Mouse (Mus musculus): ENCODE measurements around the gene Zfp287.
"Not testable (repeated sequence)": the region's sequence is repeated elsewhere in the genome, so short reads cannot be mapped to it uniquely, and the experiment has no call there.

The Zfp287 gene

GRCm38 (mm10) chr11:62731311-62732021 is at the start of gene Zfp287:
Gene Zfp287, minus strand, starts transcription at chr11:62731905.
- peak; percentile 92 for DNase-seq (ENCODE audit: low spot score)

DNA sequence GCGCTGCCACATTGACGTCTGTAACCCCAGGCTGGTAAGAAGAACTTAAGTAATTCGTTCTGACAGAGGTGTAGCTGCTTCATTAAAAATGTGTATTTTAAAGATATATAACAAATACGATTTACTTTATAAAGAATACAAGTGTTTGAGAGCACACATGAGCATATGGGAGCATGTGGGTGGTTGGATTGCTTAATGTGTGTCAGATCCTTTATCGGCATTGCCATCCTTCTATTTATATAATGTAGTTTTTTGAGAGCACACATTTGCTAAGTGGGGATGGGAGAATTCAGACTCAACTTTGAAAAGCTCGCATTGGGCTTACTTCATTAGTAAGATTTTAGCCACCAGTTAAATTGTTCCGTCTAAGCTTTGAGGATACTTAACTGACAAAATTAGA is 44.8 kb upstream of the Zfp287 start:
- DNase-seq (ENCODE audit: low spot score) = no peak

DNA sequence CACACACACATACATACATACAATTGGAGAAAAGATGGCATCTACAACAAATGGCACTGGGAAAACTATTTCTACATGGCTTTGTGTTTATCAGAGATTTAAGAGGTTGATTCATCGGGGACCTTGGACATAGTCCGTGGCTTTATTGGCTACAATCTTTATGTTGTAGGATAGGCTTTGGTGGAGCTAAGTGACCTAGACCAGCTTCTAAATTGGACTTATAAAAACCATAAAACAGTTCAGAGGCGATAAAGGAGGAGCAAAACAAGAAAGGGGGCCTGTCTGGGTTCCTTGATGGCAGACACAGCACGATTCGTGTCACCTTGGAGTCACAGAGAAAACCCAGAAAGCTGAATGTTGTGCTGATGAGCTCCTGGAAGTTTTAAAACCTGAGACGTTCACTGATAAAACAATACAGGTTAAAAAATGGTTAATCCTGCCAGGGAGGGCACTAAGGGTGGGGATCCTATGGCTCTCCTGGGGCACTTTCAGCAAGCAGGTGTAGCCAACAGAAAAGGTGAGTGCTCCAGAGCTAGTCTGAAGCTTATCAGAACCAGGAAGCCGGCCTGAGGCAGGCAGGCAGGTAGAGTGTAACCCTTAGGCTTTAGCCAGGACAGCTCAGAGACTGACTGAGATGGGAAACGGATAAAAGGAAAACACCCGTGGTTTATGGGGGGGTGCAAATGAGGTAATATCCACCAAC is 29.2 kb upstream of the Zfp287 start:
- DNase-seq (ENCODE audit: low spot score) = no peak

DNA sequence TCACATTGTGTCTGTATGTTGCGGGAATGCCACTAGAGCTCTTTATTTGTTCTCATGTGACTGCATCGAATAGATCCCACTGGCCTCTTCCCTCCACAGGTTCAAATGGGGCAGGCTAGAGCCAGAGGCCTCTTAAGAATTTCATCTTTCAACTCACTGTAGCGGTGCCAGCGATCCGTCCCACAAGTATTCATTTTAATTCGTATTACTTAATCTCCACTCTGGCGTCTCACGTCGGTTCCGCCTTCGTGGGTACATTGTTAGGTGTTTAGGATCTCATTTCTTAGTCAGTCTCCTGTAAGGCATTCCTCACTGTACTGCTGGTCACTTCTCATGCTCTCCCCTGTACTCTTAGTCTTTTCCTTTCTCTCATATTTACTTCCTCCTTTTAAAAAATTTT is 26.8 kb upstream of the Zfp287 start:
- DNase-seq (ENCODE audit: low spot score) = no peak

GRCm38 (mm10) chr11:62757906-62758305 is 26.2 kb upstream of the Zfp287 start:
- no peak for DNase-seq (ENCODE audit: low spot score)

DNA sequence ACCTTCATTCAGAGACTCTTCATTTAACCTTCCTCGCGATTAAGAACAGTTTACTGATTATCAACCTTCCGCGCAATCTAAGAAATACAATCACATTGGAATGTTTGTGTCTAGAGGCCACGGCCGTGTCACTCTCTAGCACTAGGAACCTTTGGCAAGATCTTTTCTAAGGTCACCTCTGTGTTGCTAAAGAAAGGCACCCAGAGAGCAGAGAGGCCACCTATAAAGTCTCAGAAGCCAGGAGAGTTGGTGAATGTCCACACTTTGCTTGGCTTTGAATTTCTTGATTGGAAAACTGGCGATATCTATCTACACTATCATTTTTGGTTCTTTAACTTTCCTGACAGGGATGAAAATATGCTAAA is 25.4 kb upstream of the Zfp287 start:
- DNase-seq (ENCODE audit: low spot score) = no peak

- peak; percentile 85 for DNase-seq (ENCODE audit: low spot score)
These were observed 24.9 kb upstream of the Zfp287 start for GRCm38 (mm10) chr11:62756456-62757142.

- DNase-seq (ENCODE audit: low spot score) = no peak
These were observed 21.1 kb upstream of the Zfp287 start, which contains the start of gene Gm10428 for GRCm38 (mm10) chr11:62752780-62753179. Gene Gm10428, plus strand, starts transcription at chr11:62753100.

GRCm38 (mm10) chr11:62752191-62752590 is 20.5 kb upstream of the Zfp287 start:
- DNase-seq (ENCODE audit: low spot score) = no peak

GRCm38 (mm10) chr11:62749445-62749844 is 17.7 kb upstream of the Zfp287 start:
- DNase-seq (ENCODE audit: low spot score) = not testable (repeated sequence)

- no peak for DNase-seq (ENCODE audit: low spot score)
These were observed 16.4 kb upstream of the Zfp287 start for GRCm38 (mm10) chr11:62748062-62748461.

- no peak for DNase-seq (ENCODE audit: low spot score)
These were observed 15.5 kb upstream of the Zfp287 start for GRCm38 (mm10) chr11:62747227-62747626.

DNA sequence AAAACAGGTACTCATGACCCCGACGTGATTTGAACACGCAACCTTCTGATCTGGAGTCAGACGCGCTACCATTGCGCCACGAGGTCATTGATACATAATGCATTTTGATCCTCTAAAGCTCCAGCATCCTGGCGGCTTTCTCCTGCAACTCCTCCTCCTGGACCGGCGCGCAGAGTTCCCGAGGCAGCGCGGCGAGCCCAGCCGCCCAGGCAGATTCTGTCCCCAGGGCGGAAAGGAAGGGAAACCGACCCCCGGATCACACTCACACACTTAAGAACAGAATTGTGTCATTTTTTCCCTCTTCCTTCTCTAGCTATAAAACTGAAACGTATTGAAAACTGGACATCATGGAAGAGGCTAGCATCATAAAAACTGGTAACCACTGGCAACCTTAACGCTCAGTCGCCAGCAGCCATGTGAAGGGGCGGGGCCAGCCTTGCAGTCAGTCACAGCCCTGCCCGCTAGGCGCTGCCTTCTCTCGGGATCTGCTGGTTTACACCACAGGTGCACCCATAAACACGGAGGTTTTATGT is 14.4 kb upstream of the Zfp287 start:
- peak; percentile 50 for DNase-seq (ENCODE audit: low spot score)

DNA sequence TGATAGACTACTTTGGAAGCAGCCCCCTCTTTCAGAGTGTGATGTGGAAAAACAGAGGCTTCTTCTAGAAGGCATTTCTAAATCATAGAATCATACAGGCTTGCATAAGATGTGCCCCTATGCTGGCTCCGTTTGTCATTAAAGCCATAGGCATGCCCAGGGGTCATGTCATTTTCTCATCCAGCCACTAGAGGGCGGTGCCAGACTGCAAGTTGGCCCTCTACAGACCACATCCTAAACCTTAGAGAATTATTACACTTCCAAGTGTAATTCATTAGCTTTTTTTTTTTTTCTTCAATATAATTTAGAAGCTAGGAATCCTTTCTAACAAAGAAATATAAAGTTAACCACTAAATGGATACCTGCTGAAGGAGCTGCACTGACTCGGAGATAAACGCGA is 12.4 kb upstream of the Zfp287 start:
- DNase-seq (ENCODE audit: low spot score) = peak; percentile 43

DNA sequence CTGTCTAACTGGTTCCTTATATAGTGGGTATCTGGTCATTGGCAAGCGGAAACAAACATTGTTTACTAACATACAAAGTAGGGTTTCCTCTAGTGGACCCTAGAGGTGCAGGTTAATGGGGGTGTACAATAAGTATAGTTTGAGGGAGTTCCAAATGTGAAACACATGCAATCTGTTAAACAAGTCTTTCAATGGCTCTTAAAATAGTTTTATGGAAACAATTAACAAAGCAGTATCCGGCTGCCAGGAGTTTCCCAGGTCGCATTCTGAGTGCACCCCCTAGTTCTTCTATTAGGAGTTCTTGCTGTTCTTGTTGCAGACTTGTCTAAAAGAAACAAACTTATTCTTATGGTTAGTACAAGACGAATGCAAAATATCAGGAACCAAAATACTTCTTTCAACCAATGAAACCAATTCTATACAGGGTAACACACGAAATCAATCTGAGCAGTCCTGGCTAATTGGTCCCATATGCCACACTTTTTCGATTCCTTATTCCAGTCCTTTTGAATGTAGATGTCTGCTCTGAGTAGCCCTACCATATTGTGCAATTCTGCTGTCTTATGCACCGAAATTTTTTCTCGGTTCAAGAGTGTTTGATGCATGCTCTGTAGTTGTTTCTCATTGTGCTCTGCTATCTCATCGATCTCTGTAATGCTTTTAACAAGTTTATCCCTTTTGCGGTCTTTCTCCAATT is 10.7 kb upstream of the Zfp287 start:
- DNase-seq (ENCODE audit: low spot score) = no peak

DNA sequence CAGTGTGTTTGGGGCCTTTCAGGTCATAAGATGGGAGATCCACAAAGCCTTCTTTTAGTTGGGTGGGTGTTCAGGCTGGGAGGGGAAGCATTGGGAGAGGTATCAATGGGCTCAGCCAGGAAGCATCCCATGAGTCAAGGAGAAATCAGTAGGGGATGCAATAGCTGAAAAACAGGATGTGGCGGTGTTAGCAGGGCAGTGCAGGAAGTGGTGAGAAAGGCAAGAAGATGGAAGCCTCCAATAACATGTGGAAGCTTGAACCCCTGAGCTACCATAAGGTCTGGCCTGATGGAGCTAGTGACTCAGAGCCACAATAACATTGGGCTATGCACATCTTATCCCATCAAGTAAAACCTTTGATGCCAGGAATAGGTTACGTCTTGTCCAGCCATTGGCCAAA is 9.5 kb upstream of the Zfp287 start:
- no peak for DNase-seq (ENCODE audit: low spot score)

GRCm38 (mm10) chr11:62732665-62733064 is 960 bp upstream of the Zfp287 start:
- no peak for DNase-seq (ENCODE audit: low spot score)

DNA sequence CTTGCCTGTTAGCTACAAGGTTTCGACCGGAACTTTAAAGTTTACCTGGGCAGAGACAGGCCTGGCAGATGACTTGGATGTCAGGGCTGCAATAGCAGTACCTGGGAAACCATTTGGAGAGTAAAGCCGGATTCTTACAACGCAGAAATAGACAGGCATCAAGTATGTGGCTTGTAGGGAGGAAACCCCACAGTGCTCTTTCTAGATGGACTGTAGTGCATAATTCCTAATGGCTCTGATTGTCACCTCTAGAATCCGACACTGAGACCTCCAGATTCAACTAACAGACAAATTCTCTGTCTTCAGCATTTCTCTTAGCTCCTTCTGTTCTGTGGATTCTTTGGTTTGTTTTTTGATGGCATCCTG is 300 bp upstream of the Zfp287 start:
- no peak for DNase-seq (ENCODE audit: low spot score)

DNA sequence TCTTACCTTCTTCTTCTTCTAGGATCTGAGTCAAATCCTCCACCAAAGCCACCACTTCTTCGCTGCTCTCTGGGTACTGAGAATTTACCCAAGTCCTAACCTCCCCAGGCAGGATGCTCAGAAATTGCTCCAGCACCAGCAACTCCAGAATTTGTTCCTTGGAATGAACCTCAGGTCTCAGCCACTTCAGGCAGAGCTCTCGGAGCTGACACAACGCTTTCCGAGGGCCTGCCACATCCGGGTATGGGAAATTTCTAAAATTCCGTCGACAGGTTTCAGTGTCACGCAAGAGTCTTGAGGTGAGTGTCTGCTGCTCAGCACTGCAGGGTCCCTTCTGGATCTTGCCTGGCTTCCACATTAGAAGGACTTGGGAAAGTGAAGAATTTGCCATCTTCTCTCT is 3.4 kb downstream of the Zfp287 start:
- no peak for DNase-seq (ENCODE audit: low spot score)

DNA sequence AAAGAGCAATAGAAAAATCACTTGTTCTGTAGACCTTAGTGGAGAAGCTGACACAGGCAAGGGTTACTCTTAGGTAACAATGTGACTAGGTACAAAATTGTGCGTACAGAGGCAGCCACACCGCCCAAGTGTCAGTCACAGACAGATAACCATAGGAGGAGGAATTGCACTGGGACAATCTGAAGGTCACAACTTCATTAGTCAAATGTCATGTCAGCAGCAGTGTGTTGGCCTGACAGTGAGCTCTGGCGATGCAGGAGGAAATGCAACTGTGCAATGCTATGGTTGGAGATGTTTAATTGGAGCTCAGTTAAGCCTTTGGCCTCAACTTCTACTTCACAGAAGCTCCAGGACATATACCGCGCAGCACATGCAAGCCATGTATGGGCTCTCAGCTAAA is 21.0 kb downstream of the Zfp287 start:
- no peak for DNase-seq (ENCODE audit: low spot score)

DNA sequence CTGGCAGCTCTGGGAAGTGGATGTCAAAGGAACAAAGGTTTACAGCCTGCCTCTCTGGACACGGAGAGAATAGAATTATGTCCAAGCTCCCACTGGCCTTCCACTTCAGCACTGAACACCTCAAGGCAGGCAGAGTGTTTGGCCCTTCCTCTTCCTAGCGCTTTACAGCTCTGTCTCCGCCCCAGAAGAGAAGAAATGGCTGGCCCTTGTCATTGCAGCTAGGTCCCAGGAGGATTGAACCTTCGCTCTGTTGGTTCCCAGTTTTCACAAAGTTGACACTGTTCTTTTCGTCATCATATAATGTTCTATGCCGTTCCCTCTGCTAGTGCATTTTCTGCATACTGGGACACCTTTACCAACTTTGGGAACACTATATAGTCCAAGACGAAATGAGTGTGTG is 23.5 kb downstream of the Zfp287 start:
- DNase-seq (ENCODE audit: low spot score) = no peak

GRCm38 (mm10) chr11:62706141-62706540 is 25.6 kb downstream of the Zfp287 start:
- DNase-seq (ENCODE audit: low spot score) = no peak

Measured in left cerebral cortex, adult 11 months (tissue).